ENCODE assay signal across 8 mouse cellular contexts in genomic region chr13:16005517-16005916, GRCm38 (mm10). TPM values are rescaled to one million over a fixed set of nuclear protein-coding genes. Genes with fewer than 3 reads are reported as not detected.
DNase-seq lines count a peak whose midpoint lies in the region; ATAC-seq and TF ChIP-seq lines count a peak whose summit lies in the region.

No protein-coding gene starts in this region.

- H3K9me3 ChIP-seq in midbrain, embryonic 10.5 days (replicated peaks), result no peaks in the 10 kb centered on the region
- H3K9me3 ChIP-seq in midbrain, embryonic 13.5 days, result no peaks in the 10 kb centered on the region

- TF ChIP-seq POLR2A in bone marrow, adult 2 months (IDR thresholded peaks at IDR 0.05; ENCODE audit: borderline replicate concordance, control insufficient read depth, low read depth, low read length), result no peak

- H3K36me3 ChIP-seq in midbrain, embryonic 10.5 days, result no peaks in the 10 kb centered on the region
- no peaks in the 10 kb centered on the region for H3K36me3 ChIP-seq in midbrain, embryonic 13.5 days

- no peak overlapping the region for H3K9ac ChIP-seq in midbrain, embryonic 13.5 days (replicated peaks)

- WGBS in midbrain, embryonic 10.5 days, result 16% methylated on average over 4 of the region's 4 CpGs
- WGBS in midbrain, embryonic 13.5 days, result 9% methylated on average over 4 of the region's 4 CpGs
- 13% methylated on average over 4 of the region's 4 CpGs for WGBS in bone marrow, adult 2 months

- H3K4me3 ChIP-seq in midbrain, embryonic 10.5 days, result no peak overlapping the region
- no peak overlapping the region for H3K4me3 ChIP-seq in midbrain, embryonic 13.5 days (replicated peaks)
- H3K4me3 ChIP-seq in bone marrow, adult 2 months (replicated peaks; ENCODE audit: control insufficient read depth, low read depth, low read length), result no peak overlapping the region

- H3K4me2 ChIP-seq in midbrain, embryonic 13.5 days (replicated peaks), result no peak overlapping the region

- peak; percentile 81 for DNase-seq in embryo, embryonic 10 days (ENCODE audit: low spot score)
- no peak for DNase-seq in embryo, embryonic 9.5 days (ENCODE audit: extremely low spot score)
- DNase-seq in midbrain, embryonic 10.5 days (ENCODE audit: low spot score), result peak; percentile 32
- DNase-seq in ovary, postnatal 10 days (ENCODE audit: low spot score), result no peak

- no peaks in the 10 kb centered on the region for H3K4me1 ChIP-seq in midbrain, embryonic 10.5 days
- no peaks in the 10 kb centered on the region for H3K4me1 ChIP-seq in midbrain, embryonic 13.5 days (replicated peaks)
- H3K4me1 ChIP-seq in bone marrow, adult 2 months (ENCODE audit: control insufficient read depth, insufficient read depth, low read length), result no peaks in the 10 kb centered on the region

- peak; percentile 63 for TF ChIP-seq CTCF in bone marrow, adult 2 months (IDR thresholded peaks at IDR 0.05; ENCODE audit: control insufficient read depth, insufficient read depth, low read length)

- H3K27ac ChIP-seq in midbrain, embryonic 10.5 days (replicated peaks), result no peak overlapping the region
- H3K27ac ChIP-seq in midbrain, embryonic 13.5 days, result no peak overlapping the region
- no peak overlapping the region for H3K27ac ChIP-seq in bone marrow, adult 2 months (ENCODE audit: control insufficient read depth, insufficient read depth, low read depth, low read length, poor library complexity)

- peaks cover 8% of the 10 kb centered on the region for H3K27me3 ChIP-seq in midbrain, embryonic 10.5 days (ENCODE audit: low read depth, poor library complexity, severe bottlenecking)
- H3K27me3 ChIP-seq in midbrain, embryonic 13.5 days, result peaks cover 4% of the 10 kb centered on the region; the same call in 1 of the 2 replicates

- no peak for ATAC-seq in midbrain, embryonic 13.5 days
- ATAC-seq in hematopoietic stem cell, adult 5-6 weeks (replicated peaks in 1 of 2; ENCODE audit: insufficient read depth in 1 of 2, low FRiP score in 2 of 2, low TSS enrichment in 1 of 2, low read depth in 1 of 2, poor library complexity in 2 of 2, severe bottlenecking in 2 of 2), result peak; percentile 68 to 73
- 0 out of 2 replicates have a peak, but pooled peaks have one; percentile 57 for ATAC-seq in megakaryocyte-erythroid progenitor cell, adult 5-6 weeks (replicated peaks; ENCODE audit: low FRiP score, low TSS enrichment, poor library complexity, severe bottlenecking)

RNA-seq across cellular contexts. Expression of gene Inhba, which starts 6.1 kb away (rescaled TPM):
- 0.34 TPM in 1 of 2 replicates, not detected in the other for polyA plus RNA-seq in midbrain, embryonic 10.5 days (2016; fragmentation: Nextera tagmentation; extraction: Ambion mirVana)
- polyA plus RNA-seq in midbrain, embryonic 13.5 days (2015; fragmentation: Nextera tagmentation; extraction: Ambion mirVana), result 0.17 and 0.23 TPM in 2 replicates
- polyA plus RNA-seq in bone marrow, adult 2 months (2011; ENCODE audit: insufficient read depth, insufficient read length, low replicate concordance, missing spikeins), result 4.4 and 15.2 TPM in 2 replicates
- 0.89 and 2.2 TPM in 2 replicates for total RNA-seq in hematopoietic stem cell, adult 5-6 weeks (2017)
- total RNA-seq in megakaryocyte-erythroid progenitor cell, adult 5-6 weeks (2014; fragmentation: Nextera tagmentation), result 1.2 TPM in 1 of 2 replicates, not detected in the other
- 0.14 TPM in 1 of 2 replicates, not detected in the other for total RNA-seq in megakaryocyte-erythroid progenitor cell, adult 5-6 weeks (2017)

Comparison
In these comparisons a context has a peak if more than half of its experiments do, and no peak if none do; other contexts are left out.
1. DNase-seq: peak in embryo, embryonic 10 days (single experiment) and midbrain, embryonic 10.5 days (single experiment); none in embryo, embryonic 9.5 days (single experiment) and ovary, postnatal 10 days (single experiment).